Mouse (Mus musculus): Measurements from ENCODE around the gene Gfy. TPM values are rescaled to one million over a fixed set of nuclear protein-coding genes. Genes with fewer than 3 reads are reported as not detected.

The Gfy gene
- not detected in 2 replicates for polyA plus RNA-seq (2015; fragmentation: Nextera tagmentation; extraction: Ambion mirVana)

- H3K27ac ChIP-seq (replicated peaks): no peak within 1 kb of the TSS
- H3K4me2 ChIP-seq (replicated peaks): no peak within 1 kb of the TSS
- no peaks in the 10 kb centered on the region for H3K36me3 ChIP-seq
- H3K9ac ChIP-seq (replicated peaks): no peak within 1 kb of the TSS
- ATAC-seq (replicated peaks): no peak
- H3K4me3 ChIP-seq: no peak within 1 kb of the TSS
- peaks cover 35% of the 10 kb centered on the region for H3K4me1 ChIP-seq
- peaks cover 99% of the 10 kb centered on the region for H3K27me3 ChIP-seq
- H3K9me3 ChIP-seq: no peaks in the 10 kb centered on the region
- WGBS: 26% methylated on average over 7 of the region's 7 CpGs
Measured at GRCm38 (mm10) chr7:45179469-45179868, at the start of gene Gfy. Gene Gfy (minus strand): TSS chr7:45179569.

- Histone ChIP-seq H3K9ac (replicated peaks) (no peak overlapping the region), H3K36me3 (peaks cover 25% of the 10 kb centered on the region), H3K4me3 (no peak overlapping the region), H3K4me1 (peaks cover 13% of the 10 kb centered on the region), H3K9me3 (no peaks in the 10 kb centered on the region), H3K4me2 (replicated peaks) (no peak overlapping the region), H3K27me3 (no peaks in the 10 kb centered on the region), H3K27ac (replicated peaks) (no peak overlapping the region)
- ATAC-seq (replicated peaks): no peak
- WGBS: 94% methylated on average over 8 of the region's 8 CpGs
Measured at GRCm38 (mm10) chr7:45229046-45229445, 49.7 kb upstream of the Gfy start.

- H3K4me3 ChIP-seq: no peak overlapping the region
- 96% methylated on average over 18 of the region's 18 CpGs for WGBS
- H3K27ac ChIP-seq (replicated peaks): no peak overlapping the region
- H3K36me3 ChIP-seq: peaks cover 28% of the 10 kb centered on the region
- ATAC-seq (replicated peaks): no peak
- H3K4me1 ChIP-seq: peaks cover 8% of the 10 kb centered on the region
- H3K9me3 ChIP-seq: no peaks in the 10 kb centered on the region
- H3K9ac ChIP-seq (replicated peaks): no peak overlapping the region
- no peak overlapping the region for H3K4me2 ChIP-seq (replicated peaks)
- H3K27me3 ChIP-seq: no peaks in the 10 kb centered on the region
Measured at GRCm38 (mm10) chr7:45228548-45228947, 49.2 kb upstream of the Gfy start.

GRCm38 (mm10) chr7:45226421-45226820 lies 47.1 kb upstream of the Gfy start:
- Histone ChIP-seq H3K4me2 (replicated peaks) (no peak overlapping the region), H3K4me3 (no peak overlapping the region), H3K4me1 (no peaks in the 10 kb centered on the region), H3K9ac (replicated peaks) (no peak overlapping the region), H3K36me3 (peaks cover 26% of the 10 kb centered on the region), H3K27me3 (no peaks in the 10 kb centered on the region), H3K9me3 (no peaks in the 10 kb centered on the region), H3K27ac (replicated peaks) (no peak overlapping the region)
- ATAC-seq (replicated peaks): no peak
- WGBS: 97% methylated on average over 5 of the region's 5 CpGs

GRCm38 (mm10) chr7:45224826-45225225 lies 45.5 kb upstream of the Gfy start:
- H3K4me2 ChIP-seq (replicated peaks): no peak overlapping the region
- no peak overlapping the region for H3K4me3 ChIP-seq
- H3K27ac ChIP-seq (replicated peaks): no peak overlapping the region
- 88% methylated on average over 7 of the region's 7 CpGs for WGBS
- H3K27me3 ChIP-seq: no peaks in the 10 kb centered on the region
- peaks cover 32% of the 10 kb centered on the region for H3K36me3 ChIP-seq
- no peak for ATAC-seq (replicated peaks)
- no peak overlapping the region for H3K9ac ChIP-seq (replicated peaks)
- H3K9me3 ChIP-seq: no peaks in the 10 kb centered on the region
- no peaks in the 10 kb centered on the region for H3K4me1 ChIP-seq

- no peak overlapping the region for H3K4me3 ChIP-seq
- no peak for ATAC-seq (replicated peaks)
- H3K4me2 ChIP-seq (replicated peaks): no peak overlapping the region
- H3K36me3 ChIP-seq: peaks cover 18% of the 10 kb centered on the region
- no peaks in the 10 kb centered on the region for H3K27me3 ChIP-seq
- no peak overlapping the region for H3K9ac ChIP-seq (replicated peaks)
- H3K27ac ChIP-seq (replicated peaks): no peak overlapping the region
- H3K9me3 ChIP-seq: no peaks in the 10 kb centered on the region
- H3K4me1 ChIP-seq: peaks cover 16% of the 10 kb centered on the region
- 87% methylated on average over 2 of the region's 2 CpGs for WGBS
Measured at GRCm38 (mm10) chr7:45221680-45222079, 42.3 kb upstream of the Gfy start.

GRCm38 (mm10) chr7:45216442-45217183 lies 37.2 kb upstream of the Gfy start:
- peak overlapping the region; percentile 91 for H3K4me2 ChIP-seq (replicated peaks)
- WGBS: under 1% methylated on average over 13 of the region's 13 CpGs
- peak overlapping the region; percentile 78 for H3K27ac ChIP-seq (replicated peaks)
- peak; percentile 80 for ATAC-seq (replicated peaks)
- H3K4me1 ChIP-seq: peaks cover 29% of the 10 kb centered on the region
- peak overlapping the region; percentile 72 for H3K9ac ChIP-seq (replicated peaks)
- H3K36me3 ChIP-seq: peaks cover 6% of the 10 kb centered on the region; the same call in 1 of the 2 replicates
- no peaks in the 10 kb centered on the region for H3K9me3 ChIP-seq
- H3K27me3 ChIP-seq: peaks cover 5% of the 10 kb centered on the region; the same call in 1 of the 2 replicates
- H3K4me3 ChIP-seq: peak overlapping the region; percentile 52

- 2% methylated on average over 54 of the region's 55 CpGs for WGBS
- peak within 1 kb of the TSS; percentile 52 for H3K4me3 ChIP-seq
- peak; percentile 39; the same call in 1 of the 2 replicates for ATAC-seq (replicated peaks)
- no peaks in the 10 kb centered on the region for H3K9me3 ChIP-seq
- peaks cover 29% of the 10 kb centered on the region for H3K4me1 ChIP-seq
- peaks cover 13% of the 10 kb centered on the region; the same call in 1 of the 2 replicates for H3K27me3 ChIP-seq
- H3K9ac ChIP-seq (replicated peaks): peak within 1 kb of the TSS; percentile 72
- H3K36me3 ChIP-seq: peaks cover 6% of the 10 kb centered on the region; the same call in 1 of the 2 replicates
- H3K27ac ChIP-seq (replicated peaks): peak within 1 kb of the TSS; percentile 78
- peak within 1 kb of the TSS; percentile 91 for H3K4me2 ChIP-seq (replicated peaks)
Measured at GRCm38 (mm10) chr7:45215673-45216441, 36.5 kb upstream of the Gfy start, which contains the start of gene Tead2. Gene Tead2 (plus strand): TSS chr7:45215753.

- Histone ChIP-seq H3K9me3 (no peaks in the 10 kb centered on the region), H3K27me3 (peaks cover 22% of the 10 kb centered on the region), H3K4me3 (no peak overlapping the region), H3K36me3 (no peaks in the 10 kb centered on the region), H3K4me2 (replicated peaks) (no peak overlapping the region), H3K9ac (replicated peaks) (no peak overlapping the region), H3K4me1 (peaks cover 26% of the 10 kb centered on the region), H3K27ac (replicated peaks) (peak overlapping the region; percentile 33)
- 68% methylated on average over 5 of the region's 5 CpGs for WGBS
- no peak for ATAC-seq (replicated peaks)
Measured at GRCm38 (mm10) chr7:45213708-45214107, 34.3 kb upstream of the Gfy start.

- no peak for ATAC-seq (replicated peaks)
- H3K9ac ChIP-seq (replicated peaks): no peak overlapping the region
- no peaks in the 10 kb centered on the region for H3K9me3 ChIP-seq
- no peak overlapping the region for H3K4me3 ChIP-seq
- H3K4me2 ChIP-seq (replicated peaks): no peak overlapping the region
- H3K4me1 ChIP-seq: peaks cover 20% of the 10 kb centered on the region
- H3K27me3 ChIP-seq: peaks cover 22% of the 10 kb centered on the region
- no peak overlapping the region for H3K27ac ChIP-seq (replicated peaks)
- WGBS: 86% methylated on average over 7 of the region's 7 CpGs
- no peaks in the 10 kb centered on the region for H3K36me3 ChIP-seq
Measured at GRCm38 (mm10) chr7:45212356-45212755, 33.0 kb upstream of the Gfy start.

- Histone ChIP-seq H3K9me3 (no peaks in the 10 kb centered on the region), H3K4me1 (peaks cover 15% of the 10 kb centered on the region), H3K27me3 (peaks cover 22% of the 10 kb centered on the region), H3K4me2 (replicated peaks) (no peak within 1 kb of the TSS), H3K9ac (replicated peaks) (no peak within 1 kb of the TSS), H3K4me3 (no peak within 1 kb of the TSS), H3K27ac (replicated peaks) (peak within 1 kb of the TSS; percentile 33; the same call in 1 of the 2 replicates), H3K36me3 (no peaks in the 10 kb centered on the region)
- no peak for ATAC-seq (replicated peaks)
- WGBS: 9% methylated on average over 17 of the region's 17 CpGs
Measured at GRCm38 (mm10) chr7:45211851-45212251, 32.5 kb upstream of the Gfy start, which contains the start of gene Dkkl1. Gene Dkkl1 (minus strand): TSS chr7:45212147.

- Histone ChIP-seq H3K27me3 (peaks cover 22% of the 10 kb centered on the region), H3K9me3 (no peaks in the 10 kb centered on the region), H3K4me3 (no peak overlapping the region), H3K9ac (replicated peaks) (no peak overlapping the region), H3K4me1 (peaks cover 7% of the 10 kb centered on the region), H3K36me3 (no peaks in the 10 kb centered on the region), H3K27ac (replicated peaks) (no peak overlapping the region), H3K4me2 (replicated peaks) (no peak overlapping the region)
- WGBS: 85% methylated on average over 10 of the region's 10 CpGs
- no peak for ATAC-seq (replicated peaks)
Measured at GRCm38 (mm10) chr7:45211070-45211469, 31.7 kb upstream of the Gfy start.

Data from forebrain, embryonic 15.5 days (tissue).